Mouse (Mus musculus): ENCODE measurements at regions not wholly inside any gene's neighbourhood (a gene's known extent, or its start where the extent isn't known, plus 50 kb on each side); places are given as distances from the start of the nearest gene placed in this dataset.
A peak's percentile ranks its signal among the peaks of the same experiment; 100 is the strongest.

- H3K27me3 ChIP-seq (ENCODE audit: control insufficient read depth, insufficient read depth, low read length), result no peaks in the 10 kb centered on the region
- H3K4me1 ChIP-seq (replicated peaks; ENCODE audit: control insufficient read depth, insufficient read depth, low read length), result no peaks in the 10 kb centered on the region
- ATAC-seq (replicated peaks; ENCODE audit: low FRiP score), result peak; percentile 68
- no peaks in the 10 kb centered on the region for H3K9me3 ChIP-seq (ENCODE audit: control insufficient read depth, low read length)
- H3K4me3 ChIP-seq (ENCODE audit: low read depth, low read length), result no peak overlapping the region
- H3K27ac ChIP-seq (ENCODE audit: low read depth, low read length), result no peak overlapping the region
- no peaks in the 10 kb centered on the region for H3K36me3 ChIP-seq (ENCODE audit: control insufficient read depth, insufficient read depth, low read length)
- H3K4me2 ChIP-seq (ENCODE audit: low read depth, low read length, severe bottlenecking), result no peak overlapping the region
- H3K9ac ChIP-seq (ENCODE audit: low read length), result no peak overlapping the region
- no peak for DNase-seq (ENCODE audit: low spot score)
- 68% methylated on average over 8 of the region's 8 CpGs for WGBS
These were observed 660.0 kb downstream of the Trim52 start for GRCm38 (mm10) chr14:106765884-106766467.

All from forebrain, embryonic 11.5 days (tissue).